Mouse (Mus musculus) forelimb bud, embryonic 11.5 days (tissue): ENCODE measurements around the gene Galnt18.

ENCODE experiments used
- DNase-seq: peaks from one replicate; pipeline ENCODE4 v3.0.0-alpha.2; 2012; ENCODE audit warnings: low read depth, low spot score

Gene Galnt18

DNA sequence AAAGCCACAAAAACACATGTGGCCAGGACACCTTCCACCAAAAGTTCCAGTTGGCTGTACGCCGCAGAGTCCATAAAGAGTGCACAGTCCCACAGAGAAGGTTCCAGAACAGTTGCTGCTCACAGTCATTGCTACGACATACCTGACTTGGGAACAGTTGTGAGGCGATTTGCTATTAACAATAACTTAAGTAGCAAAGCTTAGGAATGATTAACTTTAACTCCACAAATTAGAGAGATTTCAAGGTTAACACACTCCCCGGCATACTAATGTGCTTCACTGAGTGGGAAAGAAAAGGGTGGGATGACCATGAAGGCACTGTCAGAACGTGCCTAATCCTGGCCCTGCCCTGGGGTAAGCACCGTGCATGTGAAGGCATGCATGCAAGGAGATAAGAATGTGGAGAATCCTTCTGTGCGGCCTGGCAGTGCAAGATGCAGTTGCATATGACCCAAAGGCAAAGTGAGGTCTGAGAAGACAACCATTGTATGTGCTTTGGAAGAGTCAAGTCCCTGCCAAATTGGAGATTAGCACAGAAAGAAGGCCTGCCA, 8.5 kb downstream of the Galnt18 start:
- DNase-seq, result no peak

DNA sequence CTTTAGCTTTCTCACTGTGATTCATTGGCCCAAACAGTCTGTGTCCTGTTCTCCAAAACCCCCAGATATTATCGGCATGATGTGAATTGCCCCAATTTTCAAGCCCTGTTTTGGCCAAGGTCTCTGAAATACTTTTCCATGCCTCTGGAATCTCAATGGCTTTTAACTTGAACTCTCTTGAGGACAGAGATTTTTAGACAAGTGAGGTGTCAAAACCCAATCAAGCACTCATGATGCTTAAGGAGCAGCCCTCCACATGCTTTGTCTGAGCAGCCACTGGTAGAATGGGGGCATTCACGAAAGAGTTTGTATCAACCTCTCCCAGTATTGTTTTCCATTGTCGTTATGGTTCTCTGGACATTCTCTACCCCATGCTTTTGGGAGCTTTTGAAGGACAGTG, 9.2 kb downstream of the Galnt18 start:
- no peak for DNase-seq

DNA sequence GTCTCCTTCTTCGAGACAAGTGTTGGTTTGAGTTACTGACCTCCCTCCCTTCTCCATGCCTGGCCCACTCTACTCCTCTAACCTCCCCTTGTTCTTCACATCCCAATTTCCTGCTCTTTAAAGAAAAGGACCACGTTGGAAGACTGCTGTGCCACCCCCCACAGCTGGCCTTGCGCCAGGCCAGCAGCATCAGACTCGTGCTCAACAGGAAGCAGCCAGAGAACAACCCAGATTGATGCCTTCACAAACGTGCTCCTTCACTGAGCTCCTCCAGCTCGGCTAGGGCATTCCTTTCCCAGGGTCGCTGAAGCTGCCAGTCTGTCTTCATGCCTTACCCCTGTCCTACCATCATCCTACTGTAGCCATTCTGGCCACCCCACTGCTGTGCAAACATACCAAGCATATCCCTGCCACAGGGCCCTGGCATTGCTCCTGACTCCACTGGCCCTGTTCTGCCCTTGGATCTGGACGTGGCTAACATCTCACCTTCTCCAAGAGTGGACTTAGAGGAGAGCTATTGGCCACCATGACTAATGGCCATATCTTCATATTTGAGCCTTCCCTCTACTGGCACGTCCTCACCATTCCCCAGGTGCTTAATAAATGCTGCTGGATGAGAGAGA, 13.5 kb downstream of the Galnt18 start:
- DNase-seq, result no peak

DNA sequence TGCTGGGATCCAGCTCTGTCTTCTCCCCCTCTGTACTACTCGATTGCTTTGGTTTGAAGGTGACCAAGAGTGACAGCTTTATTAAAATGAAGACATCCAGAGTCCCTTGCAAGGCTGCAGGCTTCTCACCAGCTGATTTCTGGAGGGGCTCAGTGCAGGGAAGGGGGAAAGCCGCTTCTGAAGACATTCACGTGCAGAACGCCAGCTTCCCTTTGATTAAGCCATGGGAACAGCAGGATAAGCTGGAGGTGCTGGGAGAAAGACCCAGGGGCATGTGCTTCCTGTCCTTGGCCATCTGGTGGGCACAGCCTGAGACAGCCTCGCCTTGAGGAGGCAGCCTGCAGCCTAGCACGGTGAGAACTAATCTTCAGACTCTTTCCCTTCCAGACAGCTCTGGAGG, 17.0 kb downstream of the Galnt18 start:
- no peak for DNase-seq

DNA sequence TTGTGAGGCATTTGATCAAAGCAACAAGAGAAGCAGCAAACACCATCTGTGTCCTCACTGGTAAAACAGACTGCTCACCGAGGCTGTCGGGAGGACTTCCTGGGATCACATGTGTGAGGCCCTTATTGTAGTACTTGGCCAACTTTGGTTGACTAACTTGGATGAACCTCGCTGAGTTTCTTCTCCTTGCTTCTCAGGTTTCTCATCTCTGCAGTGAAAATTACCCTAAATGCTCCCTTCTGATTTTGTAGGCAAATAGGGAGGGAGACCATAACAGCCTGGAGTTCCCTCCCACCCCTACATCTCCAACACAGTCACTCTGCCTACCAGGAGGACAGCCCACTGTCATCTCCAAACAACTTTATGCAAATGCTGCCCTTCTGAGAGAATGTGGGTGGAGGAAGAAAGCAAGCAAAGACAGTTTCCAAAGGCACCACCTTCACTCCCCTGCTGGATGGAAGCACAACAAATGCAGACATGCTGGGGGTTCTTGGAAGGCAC, 31.2 kb downstream of the Galnt18 start:
- DNase-seq, result no peak

DNA sequence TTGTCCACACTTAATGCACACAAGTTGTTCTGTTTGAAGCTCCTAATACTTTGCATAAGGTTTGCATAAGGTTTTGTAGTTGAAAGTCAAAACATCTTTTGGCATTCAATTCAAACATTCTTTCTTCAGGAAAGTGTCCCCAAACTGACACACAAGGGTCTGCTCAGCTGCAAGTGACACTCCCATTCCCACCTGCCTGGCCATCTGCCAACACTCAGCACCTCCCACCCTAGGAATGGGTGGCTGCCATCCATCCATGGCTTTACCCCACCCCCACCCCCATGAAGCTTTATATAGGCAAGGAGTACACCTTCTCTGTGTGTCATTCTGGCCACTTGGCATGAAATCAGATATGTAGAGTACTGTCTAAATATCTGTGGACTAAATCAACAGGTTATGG, 35.0 kb downstream of the Galnt18 start:
- no peak for DNase-seq

DNA sequence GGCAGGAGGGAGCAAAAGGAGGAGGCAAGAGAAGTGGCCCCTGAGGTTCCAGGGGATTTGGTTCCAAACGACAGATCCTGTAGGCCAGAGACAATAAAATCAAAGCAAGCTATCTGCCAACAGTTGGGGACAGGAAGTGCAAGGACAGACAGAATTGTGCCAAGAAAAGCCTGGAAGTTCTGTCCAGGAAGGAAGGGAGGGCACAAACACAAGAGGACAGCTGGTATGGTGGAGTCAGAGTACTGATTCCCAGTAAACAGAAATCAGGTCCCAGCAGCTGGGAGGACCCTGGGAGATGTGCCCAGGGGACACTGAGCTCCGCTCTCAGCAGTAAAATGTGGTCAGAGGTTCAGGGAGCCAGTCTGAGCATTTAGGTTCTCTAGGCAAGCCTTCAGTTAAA, 38.2 kb downstream of the Galnt18 start:
- no peak for DNase-seq

DNA sequence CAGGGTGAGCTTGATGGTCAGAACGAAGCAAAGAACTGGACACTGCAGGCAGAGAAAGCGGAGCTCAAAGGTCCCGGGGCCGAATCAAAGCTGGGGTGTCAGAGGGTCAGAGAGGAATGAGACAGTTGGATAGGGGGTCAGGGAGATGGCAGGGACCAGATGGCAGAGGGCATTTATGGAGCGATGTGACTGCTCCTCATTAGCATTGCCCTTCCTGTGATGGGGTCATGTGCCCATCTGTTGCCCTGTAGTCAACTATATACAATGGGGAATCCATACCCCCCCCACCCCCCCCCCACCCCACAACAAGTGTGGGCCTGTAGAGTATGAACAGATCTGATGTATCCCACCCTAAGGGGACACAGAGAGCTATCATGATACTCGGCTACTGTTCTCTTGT, 39.7 kb downstream of the Galnt18 start:
- DNase-seq, result no peak

DNA sequence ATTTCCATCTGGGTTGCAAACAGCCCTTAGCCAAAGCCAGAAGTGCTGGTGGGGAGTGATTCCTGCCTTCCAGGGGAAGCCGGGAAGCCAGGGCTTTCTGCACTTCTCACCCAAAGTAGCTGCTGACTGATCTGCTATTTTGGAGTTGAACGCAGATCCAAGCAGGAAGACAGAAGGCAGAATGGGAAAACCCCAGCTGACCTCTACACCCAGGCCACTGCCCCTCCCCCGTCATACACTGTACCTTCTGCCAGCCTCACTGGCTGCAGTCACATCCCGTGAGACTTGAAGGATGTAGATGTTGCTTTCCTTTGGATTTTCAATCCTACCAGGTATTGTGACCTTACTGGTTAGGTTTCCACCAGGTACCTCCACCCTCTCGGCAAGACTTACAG, 40.4 kb downstream of the Galnt18 start:
- DNase-seq, result no peak

DNA sequence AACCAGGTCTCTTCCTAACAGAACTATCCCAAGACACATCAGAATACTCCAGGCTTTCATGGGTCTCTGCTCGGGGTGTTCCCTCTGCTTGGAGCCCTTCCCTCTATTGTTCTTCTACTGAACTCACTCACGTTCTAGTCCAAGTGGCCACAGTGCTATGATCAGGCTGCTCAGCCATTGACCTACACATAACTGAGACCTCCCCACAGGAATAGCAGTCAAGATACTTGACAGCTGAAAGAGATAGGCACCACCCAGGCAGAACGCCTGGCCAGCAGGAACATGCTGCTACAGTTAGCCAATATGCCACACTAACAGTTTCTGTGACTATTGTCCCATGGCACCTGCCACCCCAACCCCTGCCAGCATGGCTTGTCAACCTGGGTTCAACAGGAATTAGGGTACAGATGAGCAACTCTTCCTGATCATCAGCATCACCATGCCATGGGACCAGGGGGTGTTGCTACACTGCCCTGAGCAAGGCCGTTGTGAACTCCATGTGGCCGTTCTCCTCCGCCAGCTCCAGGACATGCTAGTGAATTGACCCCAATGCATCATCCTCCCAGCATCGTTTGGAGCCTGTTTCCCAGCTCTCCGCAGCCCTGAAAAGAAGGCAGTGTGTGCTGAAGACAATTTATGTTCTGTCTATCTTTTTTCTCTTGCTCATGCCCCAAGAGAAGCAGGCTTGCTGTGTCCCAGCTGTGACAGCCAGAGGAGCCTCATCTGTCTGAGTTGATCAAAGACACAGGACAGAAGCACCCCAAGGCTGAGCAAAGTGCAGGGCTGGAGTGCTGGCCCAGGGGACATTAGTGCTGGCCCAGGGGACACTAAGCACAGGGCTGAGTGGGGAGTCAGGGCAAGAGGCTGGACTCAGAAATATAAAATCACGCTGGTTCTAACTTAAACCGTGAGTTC, 41.1 kb downstream of the Galnt18 start:
- no peak for DNase-seq

DNA sequence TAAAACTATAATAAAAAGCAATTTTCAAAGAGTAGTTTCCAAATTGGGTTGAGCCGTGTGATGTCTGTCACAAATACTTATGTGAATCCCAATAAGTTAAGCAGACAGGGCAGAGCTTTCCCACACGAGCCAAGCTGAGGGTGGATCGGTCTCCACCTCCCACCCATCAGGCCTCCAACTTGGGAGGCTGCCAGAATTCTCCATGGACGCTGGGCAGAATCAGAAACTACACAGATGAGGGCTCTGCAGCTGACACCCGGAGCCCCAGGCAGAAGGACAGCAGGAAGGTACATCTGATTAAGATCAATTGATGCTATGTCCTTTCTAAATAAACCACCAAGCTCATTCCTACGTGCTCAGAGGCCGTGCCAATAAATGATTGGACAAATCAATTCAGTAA, 42.4 kb downstream of the Galnt18 start:
- DNase-seq, result no peak

DNA sequence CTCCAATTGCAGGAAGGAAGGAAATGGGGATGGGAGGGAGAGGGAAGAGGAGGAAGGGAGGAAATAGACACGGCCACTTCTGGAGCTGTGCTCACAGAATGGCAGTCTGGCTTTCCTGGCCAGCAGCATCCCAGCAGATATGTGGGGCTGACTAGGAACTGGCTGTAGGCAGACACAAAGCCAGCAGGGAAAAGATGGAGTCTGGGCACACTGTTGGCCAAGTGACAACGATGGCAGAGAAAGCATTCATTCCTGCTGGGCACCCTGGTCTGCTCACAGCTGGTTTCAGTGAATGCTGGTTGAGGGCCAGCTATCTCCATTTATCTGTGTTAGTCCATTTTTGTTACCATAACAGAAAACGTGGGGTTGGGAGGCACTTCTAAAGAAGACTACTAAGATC, 43.4 kb downstream of the Galnt18 start:
- DNase-seq, result no peak

DNA sequence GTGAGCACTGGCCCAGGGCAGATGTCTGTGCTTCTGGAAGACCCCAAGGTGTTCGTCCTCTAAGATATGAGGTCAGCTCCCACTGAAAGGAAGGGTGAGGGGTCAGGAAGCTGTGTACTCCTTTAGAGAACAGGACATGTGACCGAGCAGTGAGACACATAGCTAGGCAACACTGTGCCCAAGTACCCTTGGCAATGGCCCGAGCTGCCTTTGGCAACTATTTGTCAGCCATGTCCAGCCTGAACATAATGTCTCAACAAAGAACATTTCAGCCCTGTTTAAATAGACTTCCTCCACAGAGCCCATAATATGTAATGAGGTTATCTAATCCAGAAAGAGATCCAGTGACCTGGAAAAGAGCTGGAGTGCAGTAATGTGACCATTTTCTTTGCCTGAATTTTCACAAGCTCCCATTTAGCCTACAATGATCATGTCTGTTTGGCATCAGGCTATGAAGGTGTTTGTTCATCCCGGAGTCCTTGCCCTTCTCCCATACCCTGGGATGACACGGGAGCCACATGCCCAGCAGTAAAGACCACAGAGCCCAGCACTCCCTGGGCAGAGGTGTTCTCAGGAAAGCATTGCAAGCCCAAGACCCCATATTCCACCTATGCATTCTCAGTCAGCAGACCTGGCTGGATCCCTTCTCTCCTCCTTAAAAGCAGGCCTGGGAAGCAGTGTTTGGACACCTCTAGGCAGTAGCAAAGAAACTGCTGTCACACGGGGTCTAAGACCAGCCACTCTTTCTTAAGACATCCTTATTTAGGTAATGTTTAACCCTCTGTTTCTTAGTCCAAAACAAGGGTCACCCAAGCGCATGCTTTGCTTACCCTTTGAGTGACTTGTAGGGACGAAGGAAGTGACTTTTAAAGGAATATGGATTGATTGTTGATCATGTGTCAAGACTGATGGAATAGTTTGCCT, 49.2 kb downstream of the Galnt18 start:
- no peak for DNase-seq

DNA sequence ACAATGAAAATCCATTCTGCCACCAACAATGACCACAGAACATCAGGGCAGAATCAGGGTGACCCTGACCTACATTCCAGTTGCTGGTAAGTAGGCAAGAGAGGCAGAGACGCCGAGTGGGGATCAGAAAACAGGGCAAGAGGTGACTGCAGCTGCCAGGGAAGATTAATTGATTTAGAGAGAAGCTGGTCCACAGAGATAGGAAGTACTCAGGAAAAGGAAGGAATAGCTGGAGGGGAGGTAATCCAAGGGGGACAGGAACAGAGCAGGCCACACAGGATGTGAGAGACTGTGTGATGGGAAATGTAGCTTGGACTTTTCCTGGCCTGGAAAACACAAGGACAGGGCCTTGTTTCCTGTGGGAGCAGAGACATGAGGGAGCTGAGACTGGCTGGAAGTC, 52.8 kb downstream of the Galnt18 start:
- DNase-seq, result no peak

DNA sequence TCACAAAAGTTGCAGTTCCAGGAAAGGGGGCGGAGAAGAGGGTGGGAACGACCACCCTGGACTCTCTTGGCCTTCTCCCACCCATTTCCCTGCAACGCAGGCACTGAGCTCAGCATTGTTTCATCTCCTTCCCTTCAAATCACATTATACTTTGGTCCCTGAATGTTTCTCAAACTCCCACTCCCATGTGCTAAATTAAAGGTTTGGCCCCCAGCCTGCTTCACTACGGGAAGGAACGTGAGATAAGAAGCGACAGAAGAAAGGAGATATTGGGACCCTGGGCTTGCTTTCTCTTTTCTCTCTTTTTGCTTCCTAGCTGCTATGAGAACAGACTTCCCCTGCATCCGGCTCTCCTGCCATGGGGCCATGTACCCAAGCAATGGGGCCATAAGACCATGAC, 55.0 kb downstream of the Galnt18 start:
- DNase-seq, result no peak

DNA sequence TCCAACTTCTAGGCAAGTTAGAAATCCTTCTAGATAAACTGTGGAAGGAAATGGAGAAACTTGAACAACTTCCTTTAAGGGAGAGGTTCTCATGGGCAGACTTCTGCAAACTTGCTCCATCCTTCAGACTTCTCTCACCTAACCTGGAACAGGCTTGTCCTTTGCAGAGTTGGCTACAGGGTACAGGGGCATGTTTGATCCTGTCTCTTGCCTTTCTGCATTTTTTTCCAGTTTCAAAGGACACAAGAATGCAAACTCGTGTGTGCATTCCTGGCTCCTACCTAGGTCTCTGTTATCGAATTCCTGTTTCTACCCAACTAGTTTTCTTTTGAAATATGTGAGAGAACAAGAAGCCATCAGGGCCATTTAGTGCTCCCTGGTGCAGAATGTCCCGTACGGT, 55.8 kb downstream of the Galnt18 start:
- no peak for DNase-seq

DNA sequence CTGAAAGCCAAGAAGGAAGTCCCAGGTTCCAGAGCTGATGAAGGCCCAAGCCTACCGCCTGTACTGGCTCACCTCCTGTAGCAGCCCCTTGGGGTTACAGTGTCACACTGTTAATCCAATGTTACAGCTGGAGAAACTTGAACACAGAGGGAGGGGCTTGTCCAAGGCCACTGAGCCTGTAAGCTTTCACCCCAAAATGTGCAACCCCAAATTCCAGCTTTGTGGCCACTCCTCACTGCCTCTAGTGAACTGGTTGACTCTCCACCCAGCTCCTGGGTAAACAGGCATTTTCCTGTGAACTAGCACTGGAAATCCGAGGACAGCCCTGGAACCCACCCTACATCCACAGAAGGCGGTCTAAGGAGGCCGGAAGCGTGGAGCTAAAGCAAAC, 58.5 kb downstream of the Galnt18 start:
- DNase-seq, result no peak

DNA sequence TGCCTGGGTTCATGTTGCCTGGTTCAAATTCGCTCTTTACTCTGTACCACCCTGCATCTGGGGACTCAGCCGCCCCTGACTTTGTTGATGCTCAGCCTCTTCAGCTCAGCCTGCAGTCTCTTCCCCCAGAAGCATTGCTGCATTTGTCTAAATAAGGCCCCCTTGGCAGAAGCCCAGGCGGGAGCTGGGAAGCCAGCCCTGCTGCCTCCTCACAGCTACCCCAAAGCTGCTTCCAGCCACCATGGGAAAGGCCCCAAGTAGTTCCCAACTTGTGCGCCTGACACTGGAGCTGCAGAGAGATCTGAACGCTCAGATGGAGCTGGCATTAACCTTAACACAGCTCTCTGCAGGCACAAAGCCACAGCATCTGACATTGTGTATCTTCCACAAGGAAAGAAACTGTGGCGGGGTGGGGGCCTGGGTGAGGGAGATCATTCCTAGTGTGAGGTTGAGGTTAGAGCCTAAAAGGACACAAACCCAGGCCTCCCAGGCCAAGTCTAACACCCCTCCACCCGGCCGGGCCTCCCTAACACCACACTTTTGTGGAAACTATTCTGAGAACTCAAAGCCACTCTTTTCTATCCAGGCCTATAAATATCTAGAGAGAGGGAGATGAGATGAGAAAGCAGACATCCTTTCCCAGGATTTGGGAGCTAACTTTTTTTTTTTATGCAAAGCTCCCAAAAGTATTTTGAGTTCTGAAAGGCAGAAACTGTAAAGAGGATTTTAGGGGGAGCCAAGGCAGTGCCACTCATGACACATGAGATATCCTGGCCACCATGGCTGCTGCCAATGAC, 59.1 kb downstream of the Galnt18 start:
- DNase-seq, result no peak

DNA sequence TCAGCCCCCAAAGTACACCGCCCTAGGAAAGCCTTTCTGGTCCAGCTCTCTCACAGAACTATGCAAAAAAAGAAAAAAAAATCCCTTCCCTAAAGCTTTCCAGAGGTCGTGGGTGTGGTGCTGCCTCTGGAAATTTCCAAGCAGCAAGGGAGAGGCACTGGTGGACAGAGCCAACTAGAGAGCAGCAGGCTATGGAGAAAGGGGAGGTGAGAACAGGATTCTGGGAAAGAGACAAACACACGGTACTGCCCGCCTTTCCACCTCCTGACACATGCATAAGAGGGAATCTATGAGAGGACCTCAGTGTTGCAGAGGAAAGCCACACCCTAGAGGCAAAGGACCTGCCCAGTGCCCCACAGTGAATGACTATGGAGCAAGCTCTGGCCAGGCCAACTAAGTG, 60.9 kb downstream of the Galnt18 start:
- no peak for DNase-seq

DNA sequence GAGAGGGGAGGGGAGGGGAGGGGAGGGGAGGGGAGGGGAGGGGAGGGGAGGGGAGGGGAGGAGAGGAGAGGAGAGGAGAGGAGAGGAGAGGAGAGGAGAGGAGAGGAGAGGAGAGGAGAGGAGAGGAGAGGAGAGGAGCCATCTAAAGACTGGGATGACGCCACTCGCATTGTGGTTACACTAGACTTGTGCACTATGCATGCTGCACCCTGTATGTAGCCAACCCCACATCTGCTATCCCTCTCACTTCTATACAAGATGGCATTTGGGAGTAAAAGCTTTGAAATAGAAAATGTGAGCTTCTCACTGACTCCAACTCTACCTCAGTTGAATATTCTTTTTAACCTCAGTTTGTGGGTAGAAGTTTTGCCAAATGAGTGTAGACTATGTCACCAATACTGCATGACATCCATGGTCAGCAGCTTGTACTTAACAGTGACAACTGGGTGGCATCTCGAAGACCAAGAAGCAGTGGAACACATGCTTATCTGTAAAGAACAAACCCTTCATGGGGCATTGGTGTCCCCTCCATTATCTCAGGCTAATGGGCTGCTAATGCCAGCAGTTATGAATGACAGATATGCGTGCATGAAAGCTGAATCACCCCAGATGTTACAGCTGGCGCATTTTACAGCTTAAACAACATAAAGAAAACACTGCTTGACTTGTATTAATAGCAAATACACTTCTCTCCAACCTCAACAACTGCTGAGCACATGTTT, 65.0 kb downstream of the Galnt18 start:
- DNase-seq, result no peak
